Mouse (Mus musculus) lung, embryonic 16.5 days (tissue): Measurements from ENCODE around the gene Anxa7. TPM values are rescaled to one million over a fixed set of nuclear protein-coding genes. Genes with fewer than 3 reads are reported as not detected.
A peak's percentile ranks its signal among the peaks of the same experiment; 100 is the strongest.

ENCODE experiments used
- ATAC-seq: fragments of 200-750 bp; cut with Nextera tagmentation; 2 replicates; pipeline ENCODE4 v1.8.0; 2017; ENCODE audit warnings: low read depth, mild to moderate bottlenecking, moderate library complexity
- H3K27ac ChIP-seq: fragments of 300-500 bp; sonication (generic); 2 replicates; pipeline ENCODE4 v1.5.1; 2014; ENCODE audit warnings: mild to moderate bottlenecking, control low read depth, low read length
- H3K27me3 ChIP-seq: fragments of 300-500 bp; sonication (generic); 2 replicates; pipeline ENCODE4 v1.6.1; 2014; ENCODE audit warnings: low read depth, low read length, mixed read lengths; ENCODE audit not compliant: control insufficient read depth, insufficient read depth
- H3K36me3 ChIP-seq: fragments of 300-500 bp; sonication (generic); 2 replicates; pipeline ENCODE4 v1.6.1; 2014; ENCODE audit warnings: low read length; ENCODE audit not compliant: control insufficient read depth, insufficient read depth
- H3K4me1 ChIP-seq: fragments of 300-500 bp; sonication (generic); replicated peaks from 2 replicates; pipeline ENCODE4 v1.6.1; 2014; ENCODE audit warnings: low read length, mixed read lengths; ENCODE audit not compliant: control insufficient read depth, insufficient read depth
- H3K4me2 ChIP-seq: fragments of 300-500 bp; sonication (generic); 2 replicates; pipeline ENCODE4 v1.6.1; 2014; ENCODE audit warnings: low read depth, low read length, control low read depth
- H3K4me3 ChIP-seq: fragments of 300-500 bp; sonication (generic); 2 replicates; pipeline ENCODE4 v1.5.1; 2014; ENCODE audit warnings: mild to moderate bottlenecking, low read length, control low read depth
- H3K9ac ChIP-seq: fragments of 300-500 bp; sonication (generic); 2 replicates; pipeline ENCODE4 v1.6.1; 2014; ENCODE audit warnings: low read length, control low read depth
- H3K9me3 ChIP-seq: fragments of 300-500 bp; sonication (generic); 2 replicates; pipeline ENCODE4 v1.6.1; 2016; ENCODE audit warnings: low read length; ENCODE audit not compliant: control insufficient read depth
- WGBS: fragments of 180-500 bp; shearing (Covaris S2); extraction: QIAGEN DNeasy Blood & Tissue Kit; methylation state at CpG from one replicate; pipeline ENCODE4 v1.1.7; 2014; 5-methylcytosine and 5-hydroxymethylcytosine counted together
- polyA plus RNA-seq: library from polyadenylated mRNA; unstranded; fragments of >200 nt; fragmentation: Nextera tagmentation; extraction: Ambion mirVana; gene quantifications from 2 replicates; pipeline ENCODE4 v1.2.1, GENCODE M21; 2015

The Anxa7 gene
- polyA plus RNA-seq = 45.4 TPM in 2 replicates

GRCm38 (mm10) chr14:20479291-20480194 lies at the start of gene Anxa7:
Anxa7 (minus strand) TSS chr14:20480133.
- WGBS = under 1% methylated on average over 48 of the region's 48 CpGs

DNA sequence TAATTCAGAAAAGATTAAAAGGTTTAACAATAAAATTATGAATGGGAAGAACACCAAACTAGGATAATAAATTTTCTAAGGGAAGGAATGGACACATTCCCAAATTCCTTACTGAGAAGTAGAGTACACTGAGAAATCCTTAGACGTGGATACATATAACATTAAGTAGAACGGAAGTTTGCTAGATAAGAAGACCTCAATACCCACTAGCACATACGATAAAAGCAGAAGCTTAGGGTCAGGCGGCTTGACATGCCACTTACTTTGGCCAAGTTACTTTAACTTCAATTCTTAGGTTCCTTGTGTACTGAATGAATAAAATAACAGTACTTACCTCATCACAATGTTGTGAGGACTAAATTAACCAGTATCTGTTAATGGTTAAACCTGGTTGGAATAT lies 49.7 kb upstream of the Anxa7 start:
- Histone ChIP-seq H3K27ac (no peak overlapping the region), H3K4me2 (no peak overlapping the region), H3K4me1 (no peaks in the 10 kb centered on the region), H3K9me3 (no peaks in the 10 kb centered on the region), H3K27me3 (no peaks in the 10 kb centered on the region), H3K36me3 (no peaks in the 10 kb centered on the region), H3K4me3 (no peak overlapping the region), H3K9ac (no peak overlapping the region)
- WGBS = 80% methylated on average over 4 of the region's 4 CpGs
- ATAC-seq = no peak

More at GRCm38 (mm10) chr14:20479291-20480194, at the start of gene Anxa7:
- peak within 1 kb of the TSS; percentile 73 for H3K27ac ChIP-seq
- no peaks in the 10 kb centered on the region for H3K9me3 ChIP-seq
- peak; percentile 94 for ATAC-seq
- no peaks in the 10 kb centered on the region for H3K27me3 ChIP-seq
- H3K36me3 ChIP-seq = no peaks in the 10 kb centered on the region; the same call in 1 of the 2 replicates
- peaks cover 10% of the 10 kb centered on the region; the same call in 1 of the 2 replicates for H3K4me1 ChIP-seq
- H3K4me2 ChIP-seq = peak within 1 kb of the TSS; percentile 69
- peak within 1 kb of the TSS; percentile 78 for H3K9ac ChIP-seq
- H3K4me3 ChIP-seq = peak within 1 kb of the TSS; percentile 65

- Histone ChIP-seq H3K4me3 (no peak overlapping the region), H3K36me3 (peaks cover 14% of the 10 kb centered on the region), H3K4me1 (no peaks in the 10 kb centered on the region), H3K27ac (no peak overlapping the region), H3K4me2 (no peak overlapping the region), H3K9me3 (no peaks in the 10 kb centered on the region), H3K9ac (no peak overlapping the region), H3K27me3 (no peaks in the 10 kb centered on the region)
- 98% methylated on average over 2 of the region's 2 CpGs for WGBS
- no peak for ATAC-seq
These were observed 40.2 kb upstream of the Anxa7 start for GRCm38 (mm10) chr14:20520179-20520578.

- no peaks in the 10 kb centered on the region for H3K4me1 ChIP-seq
- no peak overlapping the region for H3K27ac ChIP-seq
- H3K9ac ChIP-seq = no peak overlapping the region
- no peak overlapping the region for H3K4me2 ChIP-seq
- no peak for ATAC-seq
- WGBS = 79% methylated on average over 2 of the region's 2 CpGs
- no peaks in the 10 kb centered on the region for H3K9me3 ChIP-seq
- no peak overlapping the region for H3K4me3 ChIP-seq
- no peaks in the 10 kb centered on the region for H3K27me3 ChIP-seq
- peaks cover 12% of the 10 kb centered on the region for H3K36me3 ChIP-seq
These were observed 28.5 kb upstream of the Anxa7 start for GRCm38 (mm10) chr14:20508424-20508823.

DNA sequence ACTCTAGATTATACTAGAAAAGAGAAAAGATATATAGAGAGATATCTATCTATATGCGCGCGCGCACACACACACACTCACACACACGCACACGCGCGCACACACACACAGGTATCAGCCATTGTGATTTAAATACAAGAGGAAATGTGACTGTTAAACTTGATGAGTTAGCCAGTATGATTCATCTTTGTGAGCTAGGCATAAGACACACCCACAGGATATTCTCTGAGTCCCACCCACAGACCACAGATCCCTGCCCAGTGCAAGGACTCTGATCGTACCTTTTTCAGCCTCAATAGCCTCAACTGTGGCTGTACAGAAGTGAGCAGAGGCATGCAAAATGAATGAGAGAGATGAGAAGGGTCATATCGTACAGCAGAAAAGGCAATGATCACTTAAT lies 23.0 kb upstream of the Anxa7 start:
- no peaks in the 10 kb centered on the region for H3K4me1 ChIP-seq
- no peak for ATAC-seq
- no peak overlapping the region for H3K9ac ChIP-seq
- no peaks in the 10 kb centered on the region for H3K27me3 ChIP-seq
- no peak overlapping the region for H3K27ac ChIP-seq
- peaks cover 12% of the 10 kb centered on the region for H3K36me3 ChIP-seq
- 92% methylated on average over 10 of the region's 10 CpGs for WGBS
- H3K4me2 ChIP-seq = no peak overlapping the region
- no peaks in the 10 kb centered on the region for H3K9me3 ChIP-seq
- H3K4me3 ChIP-seq = no peak overlapping the region

GRCm38 (mm10) chr14:20499982-20500381 lies 20.0 kb upstream of the Anxa7 start:
- H3K36me3 ChIP-seq = peaks cover 15% of the 10 kb centered on the region

DNA sequence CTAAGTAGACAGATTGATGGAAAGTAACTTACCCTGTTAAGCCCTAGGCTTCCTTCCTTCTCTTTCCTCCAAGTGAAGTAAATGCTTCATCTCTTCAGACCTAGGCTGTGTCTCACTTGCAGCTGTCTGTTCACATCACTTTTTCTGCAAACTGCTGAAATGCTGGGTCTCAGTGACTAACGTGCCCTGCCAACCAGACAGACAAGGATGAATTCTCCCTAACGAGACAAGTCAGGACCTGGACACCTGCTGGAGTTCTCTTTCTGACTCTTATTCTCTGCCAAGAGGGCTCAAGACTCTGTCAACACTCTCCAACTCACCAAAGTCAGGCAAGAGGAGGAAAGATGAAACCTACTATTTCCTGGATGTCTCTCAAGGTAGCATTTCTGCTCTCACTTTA lies 16.7 kb upstream of the Anxa7 start, which contains the start of gene Mss51:
TSS of gene Mss51 (minus strand) at position 299 of the 400 bp plus-strand sequence.
- Histone ChIP-seq H3K9ac (no peak within 1 kb of the TSS), H3K9me3 (no peaks in the 10 kb centered on the region), H3K4me2 (no peak within 1 kb of the TSS), H3K27me3 (no peaks in the 10 kb centered on the region), H3K4me3 (no peak within 1 kb of the TSS), H3K4me1 (no peaks in the 10 kb centered on the region), H3K36me3 (peaks cover 21% of the 10 kb centered on the region), H3K27ac (no peak within 1 kb of the TSS)
- 73% methylated on average over 2 of the region's 2 CpGs for WGBS
- no peak for ATAC-seq

More at GRCm38 (mm10) chr14:20499982-20500381, 20.0 kb upstream of the Anxa7 start:
- no peak overlapping the region for H3K9ac ChIP-seq
- no peaks in the 10 kb centered on the region for H3K4me1 ChIP-seq
- 84% methylated on average over 3 of the region's 3 CpGs for WGBS
- no peaks in the 10 kb centered on the region for H3K27me3 ChIP-seq
- no peak overlapping the region for H3K27ac ChIP-seq
- H3K4me3 ChIP-seq = no peak overlapping the region
- no peaks in the 10 kb centered on the region for H3K9me3 ChIP-seq
- H3K4me2 ChIP-seq = no peak overlapping the region
- no peak for ATAC-seq

DNA sequence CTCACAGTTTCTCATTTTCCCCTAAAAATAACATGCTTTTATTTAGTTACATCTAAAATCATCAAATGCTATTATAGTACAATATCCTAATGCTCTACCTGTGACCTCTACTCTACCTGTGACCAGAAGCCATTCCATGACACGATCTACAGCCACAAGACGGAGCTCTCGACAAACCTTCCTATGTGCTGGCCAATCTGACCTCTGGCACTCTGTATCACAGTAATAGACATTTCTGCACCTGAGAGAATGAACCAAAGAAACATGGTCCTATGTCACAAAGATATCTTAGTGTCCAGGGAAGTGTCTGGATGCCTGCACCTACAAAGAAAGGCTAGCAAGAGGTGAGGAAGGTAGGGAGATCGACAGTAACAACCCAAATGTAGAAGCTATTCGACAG lies 6.1 kb upstream of the Anxa7 start:
- H3K4me3 ChIP-seq = no peak overlapping the region
- H3K4me1 ChIP-seq = no peaks in the 10 kb centered on the region
- WGBS = 93% methylated on average over 5 of the region's 5 CpGs
- no peak for ATAC-seq
- no peaks in the 10 kb centered on the region for H3K9me3 ChIP-seq
- H3K27me3 ChIP-seq = no peaks in the 10 kb centered on the region
- no peak overlapping the region for H3K4me2 ChIP-seq
- H3K36me3 ChIP-seq = no peaks in the 10 kb centered on the region; the same call in 1 of the 2 replicates
- H3K9ac ChIP-seq = no peak overlapping the region
- no peak overlapping the region for H3K27ac ChIP-seq

DNA sequence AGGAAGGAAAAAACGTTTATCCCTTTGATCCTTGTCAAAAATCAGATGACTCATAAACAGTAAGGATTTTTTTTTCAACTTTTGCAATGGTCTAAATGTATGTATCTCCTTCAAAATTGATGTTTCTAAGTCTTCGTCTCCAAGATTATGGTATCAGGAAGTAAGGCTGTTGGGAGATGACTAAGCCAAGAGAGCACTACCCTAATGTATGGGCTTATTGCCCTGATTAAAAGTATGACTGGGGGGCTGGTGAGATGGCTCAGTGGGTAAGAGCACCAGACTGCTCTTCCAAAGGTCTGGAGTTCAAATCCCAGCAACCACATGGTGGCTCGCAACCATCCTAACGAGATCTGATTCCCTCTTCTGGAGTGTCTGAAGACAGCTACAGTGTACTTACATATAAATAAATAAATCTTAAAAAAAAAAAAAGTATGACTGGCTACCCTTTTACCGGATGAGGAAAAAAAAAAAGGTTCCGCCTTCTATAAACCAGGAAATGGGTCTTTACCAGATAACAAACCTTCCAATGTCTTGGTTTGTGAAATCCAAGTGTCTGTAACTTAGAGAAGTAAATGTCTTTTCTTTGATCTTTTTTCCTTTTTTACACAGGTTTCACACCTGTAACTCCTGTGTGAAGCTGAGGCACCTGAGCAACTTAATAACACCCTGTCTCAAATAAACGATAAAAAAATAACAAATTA lies 2.3 kb upstream of the Anxa7 start:
- ATAC-seq = no peak
- 80% methylated on average over 7 of the region's 7 CpGs for WGBS
- peaks cover 10% of the 10 kb centered on the region; the same call in 1 of the 2 replicates for H3K4me1 ChIP-seq
- H3K36me3 ChIP-seq = no peaks in the 10 kb centered on the region; the same call in 1 of the 2 replicates
- H3K4me2 ChIP-seq = no peak overlapping the region
- no peak overlapping the region for H3K4me3 ChIP-seq
- H3K9ac ChIP-seq = no peak overlapping the region
- H3K27me3 ChIP-seq = no peaks in the 10 kb centered on the region
- H3K9me3 ChIP-seq = no peaks in the 10 kb centered on the region
- no peak overlapping the region for H3K27ac ChIP-seq
